ENCODE assay signal across 8 mouse cellular contexts in the genomic region with DNA sequence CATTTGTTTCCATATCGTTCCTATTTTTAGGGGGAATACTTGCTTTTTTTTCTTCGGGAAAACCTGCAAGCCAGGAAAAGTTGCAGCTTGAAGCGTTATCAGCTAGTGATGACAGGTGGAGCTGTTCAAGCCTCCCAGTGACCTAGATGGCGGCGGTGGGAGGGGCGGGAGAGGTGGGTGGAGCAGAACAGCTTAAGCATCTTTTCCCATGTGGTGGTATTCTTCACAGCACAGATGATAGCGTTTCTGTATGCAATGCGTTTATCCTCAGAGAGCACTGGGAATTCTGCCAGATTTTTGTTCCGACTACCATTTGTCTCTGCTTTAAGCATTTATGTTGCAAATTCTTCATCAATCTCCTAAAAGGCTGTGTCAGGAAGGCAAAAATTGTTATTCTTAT.
DNase-seq lines count a peak whose midpoint lies in the region; ATAC-seq and TF ChIP-seq lines count a peak whose summit lies in the region.

No protein-coding gene starts in this region.

- no peak for DNase-seq in forebrain, embryonic 10.5 days (ENCODE audit: extremely low spot score, low spot score)
- DNase-seq in brain, embryonic 18.5 days (ENCODE audit: low read depth, low spot score): peak; percentile 80
- peak; percentile 89 for DNase-seq in forebrain, postnatal 0 days
- DNase-seq in limb, embryonic 10.5 days (ENCODE audit: low spot score): peak; percentile 36
- peak; percentile 1 for DNase-seq in skeletal muscle tissue, adult 2 months (ENCODE audit: low read depth, low spot score)
- DNase-seq in urinary bladder, postnatal 25 days (ENCODE audit: low spot score): no peak

- H3K4me3 ChIP-seq in forebrain, embryonic 13.5 days: no peak overlapping the region
- H3K4me3 ChIP-seq in forebrain, embryonic 10.5 days: no peak overlapping the region
- peak overlapping the region; percentile 24 for H3K4me3 ChIP-seq in forebrain, postnatal 0 days (ENCODE audit: low read depth, low read length)
- peak overlapping the region; percentile 25 for H3K4me3 ChIP-seq in hindbrain, embryonic 16.5 days (ENCODE audit: low read length)
- no peak overlapping the region for H3K4me3 ChIP-seq in limb, embryonic 10.5 days

- H3K9me3 ChIP-seq in forebrain, embryonic 13.5 days (replicated peaks): no peaks in the 10 kb centered on the region
- H3K9me3 ChIP-seq in forebrain, embryonic 10.5 days: no peaks in the 10 kb centered on the region
- H3K9me3 ChIP-seq in forebrain, postnatal 0 days (ENCODE audit: low read length): no peaks in the 10 kb centered on the region
- H3K9me3 ChIP-seq in hindbrain, embryonic 16.5 days (ENCODE audit: control insufficient read depth, low read length): no peaks in the 10 kb centered on the region
- H3K9me3 ChIP-seq in limb, embryonic 10.5 days (replicated peaks): no peaks in the 10 kb centered on the region

- no peak overlapping the region for H3K9ac ChIP-seq in forebrain, embryonic 13.5 days
- peak overlapping the region; percentile 35; the same call in 1 of the 2 replicates for H3K9ac ChIP-seq in forebrain, postnatal 0 days
- H3K9ac ChIP-seq in hindbrain, embryonic 16.5 days (ENCODE audit: low read depth, low read length): peak overlapping the region; percentile 31

- H3K4me2 ChIP-seq in forebrain, embryonic 13.5 days: peak overlapping the region; percentile 34; the same call in 1 of the 2 replicates
- H3K4me2 ChIP-seq in forebrain, postnatal 0 days (ENCODE audit: low read depth): peak overlapping the region; percentile 39
- H3K4me2 ChIP-seq in hindbrain, embryonic 16.5 days (ENCODE audit: low read length): peak overlapping the region; percentile 51

- no peak overlapping the region for H3K27ac ChIP-seq in forebrain, embryonic 13.5 days
- H3K27ac ChIP-seq in forebrain, embryonic 10.5 days: no peak overlapping the region
- H3K27ac ChIP-seq in forebrain, postnatal 0 days (ENCODE audit: low read depth, low read length): peak overlapping the region; percentile 73
- peak overlapping the region; percentile 54 for H3K27ac ChIP-seq in hindbrain, embryonic 16.5 days (ENCODE audit: low read depth, low read length)
- no peak overlapping the region for H3K27ac ChIP-seq in limb, embryonic 10.5 days

- ATAC-seq in forebrain, embryonic 13.5 days: peak; percentile 94
- peak; percentile 98 for ATAC-seq in forebrain, postnatal 0 days
- peak; percentile 95 for ATAC-seq in hindbrain, embryonic 16.5 days

- peaks cover 11% of the 10 kb centered on the region; the same call in 1 of the 2 replicates for H3K4me1 ChIP-seq in forebrain, embryonic 13.5 days
- H3K4me1 ChIP-seq in forebrain, embryonic 10.5 days: peaks cover 8% of the 10 kb centered on the region; the same call in 1 of the 2 replicates
- peaks cover 16% of the 10 kb centered on the region; the same call in 1 of the 2 replicates for H3K4me1 ChIP-seq in forebrain, postnatal 0 days (ENCODE audit: insufficient read depth)
- peaks cover 5% of the 10 kb centered on the region; the same call in 1 of the 2 replicates for H3K4me1 ChIP-seq in hindbrain, embryonic 16.5 days (ENCODE audit: control insufficient read depth, insufficient read depth, low read depth, low read length)
- H3K4me1 ChIP-seq in limb, embryonic 10.5 days: peaks cover 15% of the 10 kb centered on the region

- no peaks in the 10 kb centered on the region for H3K27me3 ChIP-seq in forebrain, embryonic 13.5 days
- no peaks in the 10 kb centered on the region for H3K27me3 ChIP-seq in forebrain, embryonic 10.5 days (ENCODE audit: poor library complexity, severe bottlenecking)
- no peaks in the 10 kb centered on the region for H3K27me3 ChIP-seq in forebrain, postnatal 0 days (ENCODE audit: insufficient read depth, low read length)
- no peaks in the 10 kb centered on the region for H3K27me3 ChIP-seq in hindbrain, embryonic 16.5 days (replicated peaks; ENCODE audit: control insufficient read depth, insufficient read depth, low read length)
- no peaks in the 10 kb centered on the region for H3K27me3 ChIP-seq in limb, embryonic 10.5 days (ENCODE audit: low read depth, poor library complexity, severe bottlenecking)

- WGBS in forebrain, embryonic 13.5 days: 28% methylated on average over 9 of the region's 9 CpGs
- 47% methylated on average over 9 of the region's 9 CpGs for WGBS in forebrain, embryonic 10.5 days
- 13% methylated on average over 9 of the region's 9 CpGs for WGBS in forebrain, postnatal 0 days
- 15% methylated on average over 9 of the region's 9 CpGs for WGBS in hindbrain, embryonic 16.5 days
- 47% methylated on average over 9 of the region's 9 CpGs for WGBS in limb, embryonic 10.5 days

- peak; percentile 38; the same call in 1 of the 2 replicates for TF ChIP-seq CTCF in forebrain, postnatal 0 days (IDR thresholded peaks at IDR 0.05; ENCODE audit: low read depth)

- H3K36me3 ChIP-seq in forebrain, embryonic 13.5 days (ENCODE audit: poor library complexity, severe bottlenecking): no peaks in the 10 kb centered on the region
- H3K36me3 ChIP-seq in forebrain, embryonic 10.5 days (replicated peaks): no peaks in the 10 kb centered on the region
- H3K36me3 ChIP-seq in forebrain, postnatal 0 days (ENCODE audit: insufficient read depth): no peaks in the 10 kb centered on the region
- H3K36me3 ChIP-seq in hindbrain, embryonic 16.5 days (ENCODE audit: control insufficient read depth, insufficient read depth, low read length): no peaks in the 10 kb centered on the region
- no peaks in the 10 kb centered on the region for H3K36me3 ChIP-seq in limb, embryonic 10.5 days

Comparison
In these comparisons a context has a peak if more than half of its experiments do, and no peak if none do; other contexts are left out.
1. H3K27ac ChIP-seq: peak in forebrain, postnatal 0 days (single experiment) and hindbrain, embryonic 16.5 days (single experiment); none in forebrain, embryonic 13.5 days (single experiment), forebrain, embryonic 10.5 days (single experiment) and limb, embryonic 10.5 days (single experiment).
2. H3K4me3 ChIP-seq: peak in forebrain, postnatal 0 days (single experiment) and hindbrain, embryonic 16.5 days (single experiment); none in forebrain, embryonic 13.5 days (single experiment), forebrain, embryonic 10.5 days (single experiment) and limb, embryonic 10.5 days (single experiment).
3. DNase-seq: peak in brain, embryonic 18.5 days (single experiment), forebrain, postnatal 0 days (single experiment), limb, embryonic 10.5 days (single experiment) and skeletal muscle tissue, adult 2 months (single experiment); none in forebrain, embryonic 10.5 days (single experiment) and urinary bladder, postnatal 25 days (single experiment).
4. Peak in every context shown above with its lines, with median percentiles within 50 percentile points of each other: ATAC-seq and H3K4me2 ChIP-seq.